In genomic region chr1:71764951-71765350, GRCm38 (mm10) we compare ENCODE assay signal across 21 mouse cellular contexts.
"Had no signal": no experiment of that assay in that cellular context is flagged by ENCODE, and none has a peak within 500 bp of the region (broad histone marks: within the 10 kb centered on the region; RNA-seq: fewer than 3 reads in every experiment).

No protein-coding gene starts in this region.

- ATAC-seq: intestine, postnatal 0 days; liver, postnatal 0 days; lung, postnatal 0 days had no signal

- H3K9me3 ChIP-seq: limb, embryonic 12.5 days; limb, embryonic 15.5 days; midbrain, embryonic 12.5 days; neural tube, embryonic 12.5 days; stomach, embryonic 15.5 days had no signal

- H3K9ac ChIP-seq: limb, embryonic 12.5 days; limb, embryonic 15.5 days; liver, embryonic 14.5 days; liver, postnatal 0 days; lung, embryonic 14.5 days; midbrain, embryonic 12.5 days; neural tube, embryonic 12.5 days; stomach, embryonic 15.5 days had no signal

- H3K4me1 ChIP-seq: limb, embryonic 12.5 days; limb, embryonic 15.5 days; midbrain, embryonic 12.5 days; neural tube, embryonic 12.5 days; stomach, embryonic 15.5 days had no signal

- H3K36me3 ChIP-seq: limb, embryonic 12.5 days; limb, embryonic 15.5 days; midbrain, embryonic 12.5 days; neural tube, embryonic 12.5 days; stomach, embryonic 15.5 days had no signal

- DNase-seq: kidney, adult 2 months; kidney, postnatal 25 days; left cerebral cortex, postnatal 4 days; liver, postnatal 0 days; lung, embryonic 14.5 days; lung, postnatal 4 days; right cerebral cortex, postnatal 25 days; spleen, adult 18-20 months; thymus, adult 18-20 months; thymus, postnatal 36 days had no signal

- H3K27me3 ChIP-seq: limb, embryonic 12.5 days; limb, embryonic 15.5 days; midbrain, embryonic 12.5 days; neural tube, embryonic 12.5 days; stomach, embryonic 15.5 days had no signal

- H3K4me3 ChIP-seq: layer of hippocampus, adult 2 months; limb, embryonic 12.5 days; limb, embryonic 15.5 days; midbrain, embryonic 12.5 days; neural tube, embryonic 12.5 days; stomach, embryonic 15.5 days had no signal

- H3K4me2 ChIP-seq: limb, embryonic 12.5 days; limb, embryonic 15.5 days; liver, embryonic 11.5 days; lung, embryonic 14.5 days; midbrain, embryonic 12.5 days; neural tube, embryonic 12.5 days; stomach, embryonic 15.5 days had no signal

- H3K27ac ChIP-seq: kidney, postnatal 0 days; layer of hippocampus, adult 2 months; limb, embryonic 15.5 days; liver, embryonic 14.5 days; midbrain, embryonic 12.5 days; neural tube, embryonic 12.5 days; stomach, embryonic 15.5 days had no signal
